Mouse (Mus musculus) forebrain, embryonic 13.5 days (tissue): ENCODE results near the gene Hspb7. TPM values are rescaled to one million over a fixed set of nuclear protein-coding genes. Genes with fewer than 3 reads are reported as not detected.

ENCODE experiments used
- ATAC-seq: fragments of 200-750 bp; cut with Nextera tagmentation; 2 replicates; pipeline ENCODE4 v1.8.0; 2017
- H3K27ac ChIP-seq: fragments of 300-500 bp; sonication (generic); 2 replicates; pipeline ENCODE4 v1.5.1; 2015; ENCODE audit warnings: inconsistent platforms, mild to moderate bottlenecking, moderate library complexity
- H3K27me3 ChIP-seq: fragments of 300-500 bp; sonication (generic); 2 replicates; pipeline ENCODE4 v1.6.1; 2015; ENCODE audit warnings: mild to moderate bottlenecking, inconsistent platforms
- H3K36me3 ChIP-seq: fragments of 300-500 bp; sonication (generic); 2 replicates; pipeline ENCODE4 v1.6.1; 2015; ENCODE audit warnings: mild to moderate bottlenecking, inconsistent platforms; ENCODE audit not compliant: poor library complexity, severe bottlenecking
- H3K4me1 ChIP-seq: fragments of 300-500 bp; sonication (generic); 2 replicates; pipeline ENCODE4 v1.6.1; 2015; ENCODE audit warnings: inconsistent platforms
- H3K4me2 ChIP-seq: fragments of 300-500 bp; sonication (generic); 2 replicates; pipeline ENCODE4 v1.6.1; 2015; ENCODE audit warnings: inconsistent platforms, mild to moderate bottlenecking, moderate library complexity
- H3K4me3 ChIP-seq: fragments of 300-500 bp; sonication (generic); 2 replicates; pipeline ENCODE4 v1.5.1; 2015; ENCODE audit warnings: mild to moderate bottlenecking, inconsistent platforms
- H3K9ac ChIP-seq: fragments of 300-500 bp; sonication (generic); 2 replicates; pipeline ENCODE4 v1.6.1; 2015; ENCODE audit warnings: mild to moderate bottlenecking, inconsistent platforms
- H3K9me3 ChIP-seq: fragments of 300-500 bp; sonication (generic); replicated peaks from 2 replicates; pipeline ENCODE4 v1.6.1; 2016; ENCODE audit warnings: inconsistent platforms
- WGBS: fragments of 180-500 bp; shearing (Covaris S2); methylation state at CpG from one replicate; pipeline ENCODE4 v1.1.7; 2015; 5-methylcytosine and 5-hydroxymethylcytosine counted together
- polyA plus RNA-seq: library from polyadenylated mRNA; unstranded; fragments of >200 nt; fragmentation: Nextera tagmentation; extraction: Ambion mirVana; gene quantifications from 2 replicates; pipeline ENCODE4 v1.2.1, GENCODE M21; 2015

Gene Hspb7
- polyA plus RNA-seq, 1 experiment from 2014 or later: not detected

DNA sequence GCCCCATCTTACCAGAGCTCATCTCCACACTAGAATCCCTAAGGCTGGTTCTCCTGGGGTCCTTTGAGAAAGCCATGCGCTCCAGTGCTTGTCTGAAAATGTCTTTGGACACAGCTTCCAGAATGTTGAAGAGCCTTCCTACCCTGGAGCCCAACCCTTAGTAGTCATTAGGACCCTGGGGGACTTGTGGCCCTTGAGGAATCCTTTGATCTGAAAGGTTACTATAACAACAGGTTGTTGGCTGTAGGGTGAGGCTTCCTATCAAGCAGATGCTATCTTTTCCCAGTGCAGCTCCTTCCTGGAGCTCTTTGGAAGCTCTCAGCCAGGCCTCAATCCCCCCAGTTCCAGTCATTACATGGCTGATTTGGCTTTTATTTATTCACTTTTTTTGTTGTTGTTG is 15.4 kb downstream of the Hspb7 start, which contains the start of gene Srarp:
TSS of gene Srarp (minus strand) at position 132 of the 400 bp plus-strand sequence.
- Histone ChIP-seq H3K4me1 (no peaks in the 10 kb centered on the region), H3K27ac (no peak within 1 kb of the TSS), H3K4me2 (no peak within 1 kb of the TSS), H3K9ac (no peak within 1 kb of the TSS), H3K27me3 (0 out of 2 replicates have a peak, but pooled peaks cover 4% of the 10 kb centered on the region), H3K9me3 (no peaks in the 10 kb centered on the region), H3K4me3 (no peak within 1 kb of the TSS), H3K36me3 (no peaks in the 10 kb centered on the region)
- no peak for ATAC-seq
- 100% methylated on average over 1 of the region's 1 CpGs for WGBS

- Histone ChIP-seq H3K9ac (no peak overlapping the region), H3K9me3 (no peaks in the 10 kb centered on the region), H3K4me3 (no peak overlapping the region), H3K27ac (no peak overlapping the region), H3K4me1 (peaks cover 5% of the 10 kb centered on the region), H3K36me3 (no peaks in the 10 kb centered on the region), H3K27me3 (no peaks in the 10 kb centered on the region), H3K4me2 (no peak overlapping the region)
- no peak for ATAC-seq
- 85% methylated on average over 12 of the region's 12 CpGs for whole genome bisulfite sequencing
These were observed 18.7 kb downstream of the Hspb7 start for GRCm38 (mm10) chr4:141439083-141439803.

DNA sequence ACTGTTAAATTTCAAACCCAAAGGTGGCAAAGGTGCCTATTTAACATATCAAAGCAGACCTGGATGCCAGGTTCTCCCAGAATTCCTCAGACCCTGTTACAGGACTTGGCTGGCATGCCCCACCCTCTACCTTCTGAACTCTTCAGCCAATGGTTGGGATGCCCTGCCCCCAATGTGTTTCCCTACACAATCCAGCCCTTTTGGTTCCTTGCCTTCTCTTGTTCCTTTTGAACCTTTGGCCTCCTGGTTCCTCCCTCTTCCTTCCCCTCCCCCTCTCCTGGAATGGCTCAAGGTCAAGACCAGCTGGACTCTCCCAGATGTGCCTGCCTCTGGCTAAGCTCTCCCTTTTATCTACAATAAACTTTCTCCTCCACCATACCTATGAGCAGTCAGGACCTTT is 20.3 kb downstream of the Hspb7 start:
- ATAC-seq: no peak
- H3K36me3 ChIP-seq: no peaks in the 10 kb centered on the region
- no peaks in the 10 kb centered on the region for H3K9me3 ChIP-seq
- no peak overlapping the region for H3K4me2 ChIP-seq
- no peak overlapping the region for H3K9ac ChIP-seq
- H3K27ac ChIP-seq: no peak overlapping the region
- peaks cover 12% of the 10 kb centered on the region for H3K4me1 ChIP-seq
- H3K27me3 ChIP-seq: no peaks in the 10 kb centered on the region
- H3K4me3 ChIP-seq: no peak overlapping the region

- H3K36me3 ChIP-seq: peaks cover 28% of the 10 kb centered on the region
- 48% methylated on average over 11 of the region's 11 CpGs for WGBS
- peak overlapping the region; percentile 98 for H3K4me3 ChIP-seq
- H3K4me1 ChIP-seq: peaks cover 22% of the 10 kb centered on the region
- H3K9ac ChIP-seq: peak overlapping the region; percentile 97
- no peaks in the 10 kb centered on the region for H3K9me3 ChIP-seq
- no peak for ATAC-seq
- no peak overlapping the region for H3K27ac ChIP-seq
- H3K4me2 ChIP-seq: peak overlapping the region; percentile 92
- no peaks in the 10 kb centered on the region for H3K27me3 ChIP-seq
These were observed 23.3 kb downstream of the Hspb7 start for GRCm38 (mm10) chr4:141443641-141444429.

GRCm38 (mm10) chr4:141444451-141445327 is 24.1 kb downstream of the Hspb7 start, which contains the start of gene Zbtb17:
Gene Zbtb17, plus strand, starts transcription at chr4:141444654.
- H3K27me3 ChIP-seq: no peaks in the 10 kb centered on the region
- no peaks in the 10 kb centered on the region for H3K9me3 ChIP-seq
- H3K9ac ChIP-seq: peak within 1 kb of the TSS; percentile 97
- peaks cover 22% of the 10 kb centered on the region for H3K4me1 ChIP-seq
- under 1% methylated on average over 48 of the region's 102 CpGs for WGBS
- peaks cover 36% of the 10 kb centered on the region for H3K36me3 ChIP-seq
- H3K4me2 ChIP-seq: peak within 1 kb of the TSS; percentile 92
- peak; percentile 93 for ATAC-seq
- peak within 1 kb of the TSS; percentile 70 for H3K27ac ChIP-seq
- H3K4me3 ChIP-seq: peak within 1 kb of the TSS; percentile 98

DNA sequence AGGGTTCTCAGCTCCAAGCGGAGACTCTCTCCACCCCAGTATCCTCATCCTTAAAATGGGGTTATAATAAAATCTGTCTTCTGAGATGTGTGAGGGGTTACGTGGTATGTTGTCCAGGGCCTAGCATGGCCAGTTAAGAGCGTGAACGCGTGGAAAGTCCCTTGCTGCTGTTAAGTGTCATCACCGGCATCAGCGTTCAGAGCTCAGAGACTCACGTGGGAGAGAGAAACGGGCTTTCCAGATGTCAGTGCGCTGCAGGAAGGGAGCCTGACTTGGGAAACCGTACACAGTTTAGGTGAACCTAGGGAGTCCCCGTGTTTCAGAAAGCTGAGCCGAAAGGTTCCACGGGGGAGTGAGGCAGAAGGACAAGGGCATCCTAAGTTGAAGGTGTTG is 24.7 kb downstream of the Hspb7 start:
- H3K9me3 ChIP-seq: no peaks in the 10 kb centered on the region
- peaks cover 42% of the 10 kb centered on the region for H3K36me3 ChIP-seq
- H3K9ac ChIP-seq: peak overlapping the region; percentile 97
- peak overlapping the region; percentile 98 for H3K4me3 ChIP-seq
- ATAC-seq: no peak
- 0 out of 2 replicates have a peak overlapping the region, but pooled peaks have one; percentile 70 for H3K27ac ChIP-seq
- H3K4me1 ChIP-seq: peaks cover 22% of the 10 kb centered on the region
- H3K4me2 ChIP-seq: peak overlapping the region; percentile 92
- H3K27me3 ChIP-seq: no peaks in the 10 kb centered on the region
- WGBS: 17% methylated on average over 14 of the region's 14 CpGs

DNA sequence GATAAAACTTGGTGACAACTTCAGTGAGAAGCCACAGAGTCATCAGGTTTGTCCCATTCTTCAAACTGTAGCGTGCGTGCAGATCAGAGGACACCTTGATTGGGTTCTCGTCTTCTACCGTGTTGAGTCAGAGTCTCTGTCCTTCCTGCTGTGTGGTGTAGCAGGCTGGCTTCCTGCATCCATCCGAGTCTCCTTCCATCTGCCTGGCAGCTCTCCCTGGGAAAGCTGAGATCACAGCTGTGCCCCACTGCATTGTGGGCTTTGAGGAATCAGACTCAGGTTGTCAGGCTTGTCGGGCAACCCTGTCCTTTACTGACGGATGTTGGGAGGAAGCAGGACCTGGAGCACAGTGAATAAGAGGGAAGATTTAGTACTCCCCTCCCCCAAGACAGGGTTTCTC is 25.6 kb downstream of the Hspb7 start:
- no peaks in the 10 kb centered on the region for H3K9me3 ChIP-seq
- H3K4me2 ChIP-seq: peak overlapping the region; percentile 92
- H3K36me3 ChIP-seq: peaks cover 48% of the 10 kb centered on the region
- peaks cover 22% of the 10 kb centered on the region for H3K4me1 ChIP-seq
- peak overlapping the region; percentile 97; the same call in 1 of the 2 replicates for H3K9ac ChIP-seq
- H3K4me3 ChIP-seq: peak overlapping the region; percentile 98
- H3K27ac ChIP-seq: no peak overlapping the region
- WGBS: 79% methylated on average over 7 of the region's 7 CpGs
- no peak for ATAC-seq
- no peaks in the 10 kb centered on the region for H3K27me3 ChIP-seq

DNA sequence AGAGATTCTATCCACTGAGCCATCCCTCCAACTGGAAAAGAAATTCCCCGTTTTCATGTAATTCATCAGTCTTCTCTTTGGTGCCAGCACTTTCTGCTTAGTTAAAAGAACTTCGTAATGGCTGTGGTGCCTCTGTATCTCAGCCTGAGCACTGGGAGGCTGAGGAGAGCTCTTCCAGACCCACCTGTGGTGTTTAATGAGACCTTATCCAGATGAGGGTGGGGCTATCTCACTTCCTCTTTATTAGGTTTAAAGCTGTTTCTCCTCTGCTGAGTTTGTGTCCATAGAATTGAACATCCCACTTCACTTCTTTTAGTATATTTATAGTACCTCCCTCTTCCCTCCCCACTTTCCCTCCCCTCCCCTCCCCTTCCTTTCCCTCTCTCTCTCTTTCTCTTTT is 30.7 kb downstream of the Hspb7 start:
- H3K4me2 ChIP-seq: no peak overlapping the region
- H3K9me3 ChIP-seq: no peaks in the 10 kb centered on the region
- 89% methylated on average over 2 of the region's 2 CpGs for WGBS
- H3K4me1 ChIP-seq: peaks cover 6% of the 10 kb centered on the region; the same call in 1 of the 2 replicates
- H3K4me3 ChIP-seq: no peak overlapping the region
- H3K27ac ChIP-seq: no peak overlapping the region
- H3K27me3 ChIP-seq: no peaks in the 10 kb centered on the region
- no peak for ATAC-seq
- H3K9ac ChIP-seq: no peak overlapping the region
- H3K36me3 ChIP-seq: peaks cover 83% of the 10 kb centered on the region

GRCm38 (mm10) chr4:141451916-141452450 is 31.4 kb downstream of the Hspb7 start:
- Histone ChIP-seq H3K27ac (no peak overlapping the region), H3K9ac (no peak overlapping the region), H3K36me3 (peaks cover 80% of the 10 kb centered on the region), H3K27me3 (no peaks in the 10 kb centered on the region), H3K9me3 (no peaks in the 10 kb centered on the region), H3K4me2 (no peak overlapping the region), H3K4me3 (no peak overlapping the region), H3K4me1 (no peaks in the 10 kb centered on the region)
- no peak for ATAC-seq
- WGBS: 93% methylated on average over 9 of the region's 9 CpGs

DNA sequence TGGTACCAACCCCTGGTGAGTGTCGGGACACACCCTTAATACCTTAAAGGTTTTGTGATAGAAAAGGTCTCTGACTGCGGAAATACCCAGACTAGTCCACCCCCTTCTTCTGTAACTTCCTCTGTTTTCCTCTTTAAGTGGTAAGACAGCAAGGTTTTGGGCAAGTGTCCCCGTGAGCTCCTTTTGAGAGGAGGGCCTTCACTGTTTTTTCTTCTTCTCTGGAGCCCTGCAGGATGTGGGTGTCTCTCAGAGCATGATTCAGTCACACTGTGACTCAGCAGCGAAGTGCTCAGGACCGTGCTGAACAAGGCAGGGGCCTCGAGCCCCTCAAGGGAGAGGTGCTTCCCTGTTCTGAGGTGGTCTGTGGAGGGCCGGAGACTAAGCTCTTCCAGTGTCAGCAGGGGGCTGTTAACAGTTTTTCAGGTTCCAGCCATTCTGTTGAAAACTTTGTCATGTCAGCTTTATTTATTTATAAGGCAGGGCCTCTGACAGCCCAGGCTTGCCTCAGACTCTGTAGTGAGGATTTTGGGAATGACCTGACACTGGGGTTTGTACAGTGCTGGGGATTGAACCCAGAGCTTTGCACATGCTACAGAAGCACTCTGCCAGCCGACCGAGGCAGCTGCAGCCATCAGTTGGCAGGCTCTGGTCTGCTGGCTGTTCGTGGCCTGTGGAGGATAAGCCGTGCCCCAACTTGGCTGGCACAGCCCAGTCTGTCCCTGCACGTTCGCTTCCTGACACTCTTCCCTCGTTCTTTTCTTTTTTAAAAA is 34.2 kb downstream of the Hspb7 start:
- H3K27me3 ChIP-seq: no peaks in the 10 kb centered on the region
- H3K9ac ChIP-seq: 0 out of 2 replicates have a peak overlapping the region, but pooled peaks have one; percentile 1
- no peak overlapping the region for H3K4me2 ChIP-seq
- no peaks in the 10 kb centered on the region for H3K9me3 ChIP-seq
- H3K4me1 ChIP-seq: peaks cover 18% of the 10 kb centered on the region
- 82% methylated on average over 14 of the region's 14 CpGs for WGBS
- H3K27ac ChIP-seq: no peak overlapping the region
- no peak for ATAC-seq
- peaks cover 57% of the 10 kb centered on the region for H3K36me3 ChIP-seq
- H3K4me3 ChIP-seq: no peak overlapping the region

GRCm38 (mm10) chr4:141455526-141455925 is 34.9 kb downstream of the Hspb7 start:
- Histone ChIP-seq H3K9me3 (no peaks in the 10 kb centered on the region), H3K4me3 (no peak overlapping the region), H3K4me2 (no peak overlapping the region), H3K9ac (0 out of 2 replicates have a peak overlapping the region, but pooled peaks have one; percentile 14), H3K4me1 (peaks cover 22% of the 10 kb centered on the region), H3K27me3 (no peaks in the 10 kb centered on the region), H3K36me3 (peaks cover 56% of the 10 kb centered on the region), H3K27ac (no peak overlapping the region)
- 71% methylated on average over 4 of the region's 4 CpGs for WGBS
- ATAC-seq: no peak
